Mouse (Mus musculus): ENCODE measurements around the gene Tbk1. TPM values are rescaled to one million over a fixed set of nuclear protein-coding genes. Genes with fewer than 3 reads are reported as not detected.

The Tbk1 gene
- polyA plus RNA-seq, 1 experiment, result 41.5 TPM

- Histone ChIP-seq H3K27ac (ENCODE audit: insufficient read depth, low read length) (no peak overlapping the region), H3K4me3 (ENCODE audit: insufficient read depth, low read length) (no peak overlapping the region), H3K4me1 (ENCODE audit: control insufficient read depth, insufficient read depth, low read length) (no peaks in the 10 kb centered on the region)
- no peak for TF ChIP-seq POLR2A (IDR thresholded peaks at IDR 0.05; ENCODE audit: extremely low read depth, insufficient read depth, low read length)
- no peak for TF ChIP-seq CTCF (IDR thresholded peaks at IDR 0.05; ENCODE audit: extremely low read depth, insufficient read depth, low read length)
Observed at GRCm38 (mm10) chr10:121596580-121596979, 10.0 kb upstream of the Tbk1 start.

GRCm38 (mm10) chr10:121591106-121591505 is 4.5 kb upstream of the Tbk1 start:
- Histone ChIP-seq H3K27ac (ENCODE audit: insufficient read depth, low read length) (no peak overlapping the region), H3K4me1 (ENCODE audit: control insufficient read depth, insufficient read depth, low read length) (no peaks in the 10 kb centered on the region), H3K4me3 (ENCODE audit: insufficient read depth, low read length) (no peak overlapping the region)
- no peak for TF ChIP-seq CTCF (IDR thresholded peaks at IDR 0.05; ENCODE audit: extremely low read depth, insufficient read depth, low read length)

- no peak overlapping the region for H3K27ac ChIP-seq (ENCODE audit: insufficient read depth, low read length)
- TF ChIP-seq CTCF (IDR thresholded peaks at IDR 0.05; ENCODE audit: extremely low read depth, insufficient read depth, low read length), result no peak
- no peak for TF ChIP-seq POLR2A (IDR thresholded peaks at IDR 0.05; ENCODE audit: extremely low read depth, insufficient read depth, low read length)
- peaks cover 2% of the 10 kb centered on the region; the same call in 1 of the 2 replicates for H3K4me1 ChIP-seq (ENCODE audit: control insufficient read depth, insufficient read depth, low read length)
- H3K4me3 ChIP-seq (ENCODE audit: insufficient read depth, low read length), result peak overlapping the region; percentile 84; the same call in 1 of the 2 replicates
Observed at GRCm38 (mm10) chr10:121587371-121587840, 819 bp upstream of the Tbk1 start.

DNA sequence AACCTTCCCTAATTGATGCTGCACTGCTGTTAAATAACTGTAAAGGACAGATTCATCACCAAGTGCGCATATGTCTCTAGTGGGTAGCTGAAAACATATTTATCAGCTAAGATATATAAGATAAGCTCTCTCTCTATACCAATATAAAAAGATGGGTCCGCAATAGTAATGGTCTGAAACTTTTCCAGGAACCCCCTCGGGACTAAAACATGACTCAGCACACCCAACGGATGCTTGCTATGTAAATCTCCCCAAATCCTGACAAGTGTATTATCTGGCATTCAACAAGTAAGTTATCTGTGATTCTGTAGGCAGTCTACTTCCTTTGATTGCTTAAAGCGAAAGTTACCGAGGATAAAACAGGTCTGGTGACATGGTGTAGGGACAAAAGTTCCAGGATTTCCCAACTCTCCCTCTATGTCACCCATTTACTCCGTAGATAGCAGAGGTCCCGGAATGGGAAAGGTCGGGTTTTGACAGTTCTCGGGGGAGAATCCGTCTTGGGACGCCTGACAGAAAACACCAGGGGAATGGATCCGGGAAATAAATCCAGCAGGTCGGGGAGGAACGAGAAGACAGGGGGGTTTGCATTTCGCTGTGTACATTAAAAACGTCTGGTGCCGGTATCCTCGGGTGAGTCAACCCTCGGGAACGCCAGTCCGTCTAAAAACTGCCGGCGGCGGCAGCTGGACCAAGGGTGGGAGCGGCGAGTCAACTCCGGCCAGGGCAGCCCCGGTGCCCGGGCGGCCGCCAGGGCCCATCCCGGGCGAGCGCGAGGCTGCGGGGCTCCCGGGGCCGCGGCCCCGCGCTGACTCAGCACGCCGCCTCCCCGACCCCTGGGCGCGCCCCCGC is 570 bp downstream of the Tbk1 start:
- peak overlapping the region; percentile 84 for H3K4me3 ChIP-seq (ENCODE audit: insufficient read depth, low read length)

GRCm38 (mm10) chr10:121585056-121585790 is 1.4 kb downstream of the Tbk1 start:
- H3K4me1 ChIP-seq (ENCODE audit: control insufficient read depth, insufficient read depth, low read length), result peaks cover 4% of the 10 kb centered on the region; the same call in 1 of the 2 replicates
- no peak overlapping the region for H3K27ac ChIP-seq (ENCODE audit: insufficient read depth, low read length)
- TF ChIP-seq POLR2A (IDR thresholded peaks at IDR 0.05; ENCODE audit: extremely low read depth, insufficient read depth, low read length) (no peak), CTCF (IDR thresholded peaks at IDR 0.05; ENCODE audit: extremely low read depth, insufficient read depth, low read length) (no peak)
- H3K4me3 ChIP-seq (ENCODE audit: insufficient read depth, low read length), result peak overlapping the region; percentile 84; the same call in 1 of the 2 replicates

More for the DNA sequence above, 570 bp downstream of the Tbk1 start:
- H3K4me1 ChIP-seq (ENCODE audit: control insufficient read depth, insufficient read depth, low read length), result peaks cover 4% of the 10 kb centered on the region; the same call in 1 of the 2 replicates
- H3K27ac ChIP-seq (ENCODE audit: insufficient read depth, low read length), result no peak overlapping the region
- TF ChIP-seq CTCF (IDR thresholded peaks at IDR 0.05; ENCODE audit: extremely low read depth, insufficient read depth, low read length), result no peak
- TF ChIP-seq POLR2A (IDR thresholded peaks at IDR 0.05; ENCODE audit: extremely low read depth, insufficient read depth, low read length), result no peak

DNA sequence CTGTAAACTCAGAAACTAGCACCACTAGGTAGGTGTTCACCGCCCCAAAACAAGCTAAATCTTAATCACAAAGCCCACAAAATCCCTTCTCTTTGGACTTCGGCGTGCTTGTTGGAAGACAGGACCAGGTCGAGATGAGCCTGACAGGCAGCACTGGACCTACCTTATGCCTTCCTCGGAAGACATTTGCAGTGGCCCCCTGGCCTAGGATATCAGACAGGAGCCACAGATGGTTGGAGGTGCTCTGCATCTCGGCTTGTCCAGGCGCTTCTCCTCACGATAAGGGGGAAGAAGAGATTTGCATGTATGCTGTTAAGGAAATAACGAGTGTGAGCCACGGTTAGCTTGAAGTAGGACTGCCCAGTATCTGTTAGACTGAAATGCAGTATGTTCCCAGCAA is 2.6 kb downstream of the Tbk1 start:
- H3K4me3 ChIP-seq (ENCODE audit: insufficient read depth, low read length), result no peak overlapping the region
- TF ChIP-seq POLR2A (IDR thresholded peaks at IDR 0.05; ENCODE audit: extremely low read depth, insufficient read depth, low read length), result no peak
- TF ChIP-seq CTCF (IDR thresholded peaks at IDR 0.05; ENCODE audit: extremely low read depth, insufficient read depth, low read length), result no peak
- peaks cover 4% of the 10 kb centered on the region; the same call in 1 of the 2 replicates for H3K4me1 ChIP-seq (ENCODE audit: control insufficient read depth, insufficient read depth, low read length)
- no peak overlapping the region for H3K27ac ChIP-seq (ENCODE audit: insufficient read depth, low read length)

DNA sequence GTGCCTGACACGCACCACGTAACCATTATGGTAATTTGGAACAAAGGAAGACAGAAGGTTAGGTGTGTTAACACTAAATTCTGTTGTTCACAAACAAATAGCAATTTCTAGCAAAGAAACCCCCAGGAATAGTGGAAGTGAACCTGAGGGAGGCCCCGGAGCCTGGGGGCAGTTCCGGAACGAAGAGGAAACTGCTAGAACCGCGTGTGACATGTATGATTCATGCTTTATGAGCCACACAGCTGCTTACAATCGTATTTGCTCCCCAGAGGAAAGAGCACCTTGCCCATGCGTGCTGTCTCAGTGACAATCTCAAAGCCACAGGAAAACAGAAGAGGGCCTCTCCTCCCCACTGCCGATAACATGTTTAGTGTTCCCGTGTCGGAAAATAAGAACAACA is 3.6 kb downstream of the Tbk1 start:
- peaks cover 4% of the 10 kb centered on the region; the same call in 1 of the 2 replicates for H3K4me1 ChIP-seq (ENCODE audit: control insufficient read depth, insufficient read depth, low read length)
- TF ChIP-seq CTCF (IDR thresholded peaks at IDR 0.05; ENCODE audit: extremely low read depth, insufficient read depth, low read length), result no peak
- H3K4me3 ChIP-seq (ENCODE audit: insufficient read depth, low read length), result no peak overlapping the region
- H3K27ac ChIP-seq (ENCODE audit: insufficient read depth, low read length), result no peak overlapping the region

DNA sequence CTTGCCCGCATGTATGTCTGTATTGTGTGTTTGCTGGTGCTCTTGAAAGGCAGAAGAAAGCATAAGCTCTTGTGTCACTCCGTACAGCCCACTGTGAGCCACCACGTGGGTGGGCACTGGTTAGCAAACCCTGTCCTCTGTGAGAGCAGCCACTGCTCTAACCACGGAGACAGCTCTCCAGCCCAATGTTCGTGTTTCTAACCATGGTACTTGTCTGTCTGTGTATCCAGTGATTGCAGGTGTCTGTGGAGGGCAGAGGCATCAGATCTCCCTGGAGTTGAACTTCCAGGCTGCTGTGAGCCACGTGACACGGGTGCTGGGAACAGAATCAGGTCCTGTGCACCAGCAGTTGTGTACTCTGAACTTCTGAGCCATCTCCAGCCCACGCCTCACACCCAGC is 4.3 kb downstream of the Tbk1 start:
- TF ChIP-seq CTCF (IDR thresholded peaks at IDR 0.05; ENCODE audit: extremely low read depth, insufficient read depth, low read length) (no peak), POLR2A (IDR thresholded peaks at IDR 0.05; ENCODE audit: extremely low read depth, insufficient read depth, low read length) (no peak)
- no peak overlapping the region for H3K27ac ChIP-seq (ENCODE audit: insufficient read depth, low read length)
- peaks cover 4% of the 10 kb centered on the region; the same call in 1 of the 2 replicates for H3K4me1 ChIP-seq (ENCODE audit: control insufficient read depth, insufficient read depth, low read length)
- no peak overlapping the region for H3K4me3 ChIP-seq (ENCODE audit: insufficient read depth, low read length)

GRCm38 (mm10) chr10:121581405-121581804 is 5.2 kb downstream of the Tbk1 start:
- Histone ChIP-seq H3K4me1 (ENCODE audit: control insufficient read depth, insufficient read depth, low read length) (peaks cover 4% of the 10 kb centered on the region; the same call in 1 of the 2 replicates), H3K27ac (ENCODE audit: insufficient read depth, low read length) (no peak overlapping the region), H3K4me3 (ENCODE audit: insufficient read depth, low read length) (no peak overlapping the region)
- TF ChIP-seq POLR2A (IDR thresholded peaks at IDR 0.05; ENCODE audit: extremely low read depth, insufficient read depth, low read length) (no peak), CTCF (IDR thresholded peaks at IDR 0.05; ENCODE audit: extremely low read depth, insufficient read depth, low read length) (no peak)
